Mouse (Mus musculus) forebrain, embryonic 16.5 days (tissue): ENCODE data around the gene Hivep1. TPM values are rescaled to one million over a fixed set of nuclear protein-coding genes. Genes with fewer than 3 reads are reported as not detected.

ENCODE experiments used
- ATAC-seq: fragments of 200-750 bp; cut with Nextera tagmentation; 2 replicates; pipeline ENCODE4 v1.8.0; 2017; ENCODE audit warnings: mild to moderate bottlenecking, moderate library complexity
- H3K27ac ChIP-seq: fragments of 300-500 bp; sonication (generic); 2 replicates; pipeline ENCODE4 v1.5.1; 2014; ENCODE audit warnings: low read length, control low read depth
- H3K27me3 ChIP-seq: fragments of 300-500 bp; sonication (generic); replicated peaks from 2 replicates; pipeline ENCODE4 v1.6.1; 2014; ENCODE audit warnings: low read length; ENCODE audit not compliant: control insufficient read depth, insufficient read depth
- H3K36me3 ChIP-seq: fragments of 300-500 bp; sonication (generic); 2 replicates; pipeline ENCODE4 v1.6.1; 2014; ENCODE audit not compliant: control insufficient read depth, insufficient read depth
- H3K4me1 ChIP-seq: fragments of 300-500 bp; sonication (generic); replicated peaks from 2 replicates; pipeline ENCODE4 v1.6.1; 2014; ENCODE audit warnings: low read length; ENCODE audit not compliant: control insufficient read depth, insufficient read depth
- H3K4me2 ChIP-seq: fragments of 300-500 bp; sonication (generic); 2 replicates; pipeline ENCODE4 v1.6.1; 2014; ENCODE audit warnings: mild to moderate bottlenecking, low read length, control low read depth
- H3K4me3 ChIP-seq: fragments of 300-500 bp; sonication (generic); replicated peaks from 2 replicates; pipeline ENCODE4 v1.5.1; 2014; ENCODE audit warnings: mild to moderate bottlenecking, low read length, control low read depth
- H3K9ac ChIP-seq: fragments of 300-500 bp; sonication (generic); replicated peaks from 2 replicates; pipeline ENCODE4 v1.6.1; 2014; ENCODE audit warnings: low read depth, low read length, control low read depth
- H3K9me3 ChIP-seq: fragments of 300-500 bp; sonication (generic); 2 replicates; pipeline ENCODE4 v1.6.1; 2016; ENCODE audit warnings: low read length; ENCODE audit not compliant: control insufficient read depth
- WGBS: fragments of 180-500 bp; shearing (Covaris S2); extraction: QIAGEN DNeasy Blood & Tissue Kit; methylation state at CpG from one replicate; pipeline ENCODE4 v1.1.7; 2014; 5-methylcytosine and 5-hydroxymethylcytosine counted together
- polyA plus RNA-seq: library from polyadenylated mRNA; unstranded; fragments of >200 nt; fragmentation: Nextera tagmentation; extraction: Ambion mirVana; gene quantifications from 2 replicates; pipeline ENCODE4 v1.2.1, GENCODE M21; 2015

Hivep1 gene
- polyA plus RNA-seq, 1 experiment from 2014 or later, result 16.6 TPM

- H3K9ac ChIP-seq, result no peak overlapping the region
- no peaks in the 10 kb centered on the region for H3K9me3 ChIP-seq
- H3K4me2 ChIP-seq, result no peak overlapping the region
- ATAC-seq, result no peak
- no peaks in the 10 kb centered on the region for H3K27me3 ChIP-seq
- H3K4me3 ChIP-seq, result no peak overlapping the region
- 83% methylated on average over 6 of the region's 6 CpGs for WGBS
- H3K36me3 ChIP-seq, result no peaks in the 10 kb centered on the region
- no peaks in the 10 kb centered on the region for H3K4me1 ChIP-seq
- H3K27ac ChIP-seq, result no peak overlapping the region
Measured at GRCm38 (mm10) chr13:42071011-42071410, 19.2 kb downstream of the Hivep1 start.

GRCm38 (mm10) chr13:42073285-42073684, 21.5 kb downstream of the Hivep1 start:
- ATAC-seq, result no peak
- Histone ChIP-seq H3K4me1 (no peaks in the 10 kb centered on the region), H3K9me3 (no peaks in the 10 kb centered on the region), H3K36me3 (no peaks in the 10 kb centered on the region), H3K27ac (no peak overlapping the region), H3K4me3 (no peak overlapping the region), H3K4me2 (no peak overlapping the region), H3K9ac (no peak overlapping the region), H3K27me3 (no peaks in the 10 kb centered on the region)
- 87% methylated on average over 6 of the region's 6 CpGs for WGBS

- 92% methylated on average over 5 of the region's 5 CpGs for WGBS
- H3K4me1 ChIP-seq, result no peaks in the 10 kb centered on the region
- no peak overlapping the region for H3K9ac ChIP-seq
- no peaks in the 10 kb centered on the region for H3K9me3 ChIP-seq
- no peak overlapping the region for H3K4me3 ChIP-seq
- no peak overlapping the region for H3K4me2 ChIP-seq
- no peaks in the 10 kb centered on the region for H3K27me3 ChIP-seq
- no peaks in the 10 kb centered on the region for H3K36me3 ChIP-seq
- no peak overlapping the region for H3K27ac ChIP-seq
- no peak for ATAC-seq
Measured at GRCm38 (mm10) chr13:42075546-42075945, 23.7 kb downstream of the Hivep1 start.

- H3K27me3 ChIP-seq, result no peaks in the 10 kb centered on the region
- no peaks in the 10 kb centered on the region for H3K9me3 ChIP-seq
- no peaks in the 10 kb centered on the region for H3K4me1 ChIP-seq
- H3K4me3 ChIP-seq, result no peak overlapping the region
- WGBS, result 85% methylated on average over 5 of the region's 5 CpGs
- no peak overlapping the region for H3K27ac ChIP-seq
- no peak overlapping the region for H3K9ac ChIP-seq
- ATAC-seq, result no peak
- no peak overlapping the region for H3K4me2 ChIP-seq
- 0 out of 2 replicates have a peak, but pooled peaks cover 3% of the 10 kb centered on the region for H3K36me3 ChIP-seq
Measured at GRCm38 (mm10) chr13:42076751-42077302, 25.0 kb downstream of the Hivep1 start.

GRCm38 (mm10) chr13:42077629-42078028, 25.8 kb downstream of the Hivep1 start:
- H3K4me2 ChIP-seq, result no peak overlapping the region
- H3K36me3 ChIP-seq, result 0 out of 2 replicates have a peak, but pooled peaks cover 3% of the 10 kb centered on the region
- no peaks in the 10 kb centered on the region for H3K9me3 ChIP-seq
- H3K27me3 ChIP-seq, result no peaks in the 10 kb centered on the region
- H3K27ac ChIP-seq, result no peak overlapping the region
- 90% methylated on average over 3 of the region's 3 CpGs for WGBS
- H3K4me1 ChIP-seq, result no peaks in the 10 kb centered on the region
- H3K9ac ChIP-seq, result no peak overlapping the region
- no peak overlapping the region for H3K4me3 ChIP-seq
- ATAC-seq, result no peak

- ATAC-seq, result no peak
- no peaks in the 10 kb centered on the region for H3K4me1 ChIP-seq
- WGBS, result 64% methylated on average over 10 of the region's 10 CpGs
- no peaks in the 10 kb centered on the region for H3K9me3 ChIP-seq
- no peaks in the 10 kb centered on the region for H3K27me3 ChIP-seq
- no peak overlapping the region for H3K9ac ChIP-seq
- no peak overlapping the region for H3K4me2 ChIP-seq
- H3K4me3 ChIP-seq, result no peak overlapping the region
- H3K36me3 ChIP-seq, result 0 out of 2 replicates have a peak, but pooled peaks cover 3% of the 10 kb centered on the region
- no peak overlapping the region for H3K27ac ChIP-seq
Measured at GRCm38 (mm10) chr13:42080131-42080916, 28.5 kb downstream of the Hivep1 start.

GRCm38 (mm10) chr13:42088339-42088738, 36.5 kb downstream of the Hivep1 start:
- Histone ChIP-seq H3K4me2 (no peak overlapping the region), H3K9ac (no peak overlapping the region), H3K27ac (no peak overlapping the region), H3K4me3 (no peak overlapping the region), H3K36me3 (no peaks in the 10 kb centered on the region), H3K9me3 (no peaks in the 10 kb centered on the region), H3K27me3 (no peaks in the 10 kb centered on the region), H3K4me1 (peaks cover 16% of the 10 kb centered on the region)
- ATAC-seq, result no peak
- 74% methylated on average over 5 of the region's 5 CpGs for WGBS

- Histone ChIP-seq H3K9ac (no peak overlapping the region), H3K27me3 (no peaks in the 10 kb centered on the region), H3K36me3 (no peaks in the 10 kb centered on the region), H3K27ac (no peak overlapping the region), H3K4me1 (peaks cover 16% of the 10 kb centered on the region), H3K9me3 (no peaks in the 10 kb centered on the region), H3K4me2 (no peak overlapping the region), H3K4me3 (no peak overlapping the region)
- 71% methylated on average over 8 of the region's 8 CpGs for WGBS
- no peak for ATAC-seq
Measured at GRCm38 (mm10) chr13:42089025-42089424, 37.2 kb downstream of the Hivep1 start.

- no peak overlapping the region for H3K4me2 ChIP-seq
- no peak for ATAC-seq
- H3K36me3 ChIP-seq, result no peaks in the 10 kb centered on the region
- no peaks in the 10 kb centered on the region for H3K9me3 ChIP-seq
- H3K27ac ChIP-seq, result no peak overlapping the region
- no peak overlapping the region for H3K9ac ChIP-seq
- H3K4me1 ChIP-seq, result peaks cover 16% of the 10 kb centered on the region
- H3K4me3 ChIP-seq, result no peak overlapping the region
- H3K27me3 ChIP-seq, result no peaks in the 10 kb centered on the region
- 92% methylated on average over 5 of the region's 5 CpGs for WGBS
Measured at GRCm38 (mm10) chr13:42090751-42091150, 38.9 kb downstream of the Hivep1 start.
